Mouse (Mus musculus): ENCODE measurements around the gene Fli1. TPM values are rescaled to one million over a fixed set of nuclear protein-coding genes. Genes with fewer than 3 reads are reported as not detected.

Gene Fli1
- total RNA-seq, 2 experiments from 2014 or later, result 5.3 to 7.2 TPM

GRCm38 (mm10) chr9:32409060-32409961 is 133.3 kb downstream of the Fli1 start:
- DNase-seq (ENCODE audit: low spot score), result no peak

GRCm38 (mm10) chr9:32408730-32409059 is 134.0 kb downstream of the Fli1 start:
- DNase-seq (ENCODE audit: low spot score), result no peak

GRCm38 (mm10) chr9:32405191-32405925 is 137.3 kb downstream of the Fli1 start:
- DNase-seq (ENCODE audit: low spot score), result peak; percentile 39

- DNase-seq (ENCODE audit: low spot score), result no peak
These were observed 141.9 kb downstream of the Fli1 start for GRCm38 (mm10) chr9:32400662-32401161.

- DNase-seq (ENCODE audit: low spot score), result no peak
These were observed 142.4 kb downstream of the Fli1 start for GRCm38 (mm10) chr9:32400212-32400611.

- DNase-seq (ENCODE audit: low spot score), result no peak
These were observed 147.9 kb downstream of the Fli1 start for GRCm38 (mm10) chr9:32394761-32395161.

- no peak for DNase-seq (ENCODE audit: low spot score)
These were observed 149.9 kb downstream of the Fli1 start for GRCm38 (mm10) chr9:32392716-32393115.

GRCm38 (mm10) chr9:32391701-32392100 is 151.0 kb downstream of the Fli1 start:
- no peak for DNase-seq (ENCODE audit: low spot score)

- DNase-seq (ENCODE audit: low spot score), result no peak
These were observed 151.6 kb downstream of the Fli1 start for GRCm38 (mm10) chr9:32391092-32391491.

GRCm38 (mm10) chr9:32388120-32388519 is 154.5 kb downstream of the Fli1 start:
- DNase-seq (ENCODE audit: low spot score), result no peak

GRCm38 (mm10) chr9:32384906-32385305 is 157.8 kb downstream of the Fli1 start:
- DNase-seq (ENCODE audit: low spot score), result no peak

- no peak for DNase-seq (ENCODE audit: low spot score)
These were observed 165.6 kb downstream of the Fli1 start for GRCm38 (mm10) chr9:32376863-32377590.

- no peak for DNase-seq (ENCODE audit: low spot score)
These were observed 166.6 kb downstream of the Fli1 start for GRCm38 (mm10) chr9:32376031-32376430.

- no peak for DNase-seq (ENCODE audit: low spot score)
These were observed 169.0 kb downstream of the Fli1 start for GRCm38 (mm10) chr9:32373656-32374055.

Other genes with a start within 250 kb of the Fli1 start
- gene Kcnj5, start 198.5 kb downstream of the Fli1 start, total RNA-seq (2021), result not detected
- not detected for gene Kcnj1, start 170.4 kb downstream of the Fli1 start, total RNA-seq (2021)
- 10 to 100 TPM in 1 of 2 experiments, 1 to 10 TPM in 1; 6.8 to 15.2 TPM for gene Ets1, start 93.4 kb upstream of the Fli1 start, total RNA-seq (2021)

Data from gastrocnemius, adult 18-20 months (tissue).